Mouse (Mus musculus) heart, embryonic 16.5 days (tissue): ENCODE measurements around the gene Ankrd54. TPM values are rescaled to one million over a fixed set of nuclear protein-coding genes. Genes with fewer than 3 reads are reported as not detected.

ENCODE experiments used
- ATAC-seq: fragments of 200-750 bp; cut with Nextera tagmentation; replicated peaks from 2 replicates; pipeline ENCODE4 v1.8.0; 2017; ENCODE audit warnings: moderate number of reproducible peaks; ENCODE audit not compliant: insufficient read depth, low FRiP score; ENCODE audit errors: extremely low read depth
- H3K27ac ChIP-seq: fragments of 300-500 bp; sonication (generic); 2 replicates; pipeline ENCODE4 v1.5.1; 2014; ENCODE audit warnings: mild to moderate bottlenecking, low read length, control low read depth, moderate library complexity
- H3K27me3 ChIP-seq: fragments of 300-500 bp; sonication (generic); 2 replicates; pipeline ENCODE4 v1.6.1; 2014; ENCODE audit warnings: low read length, mixed read lengths; ENCODE audit not compliant: control insufficient read depth, insufficient read depth
- H3K36me3 ChIP-seq: fragments of 300-500 bp; sonication (generic); 2 replicates; pipeline ENCODE4 v1.6.1; 2014; ENCODE audit not compliant: control insufficient read depth, insufficient read depth
- H3K4me1 ChIP-seq: fragments of 300-500 bp; sonication (generic); 2 replicates; pipeline ENCODE4 v1.6.1; 2014; ENCODE audit warnings: low read length, mixed read lengths; ENCODE audit not compliant: control insufficient read depth, insufficient read depth
- H3K4me2 ChIP-seq: fragments of 300-500 bp; sonication (generic); 2 replicates; pipeline ENCODE4 v1.6.1; 2014; ENCODE audit warnings: low read depth, mild to moderate bottlenecking, control low read depth, low read length
- H3K4me3 ChIP-seq: fragments of 300-500 bp; sonication (generic); 2 replicates; pipeline ENCODE4 v1.5.1; 2014; ENCODE audit warnings: mild to moderate bottlenecking, control low read depth, low read length
- H3K9ac ChIP-seq: fragments of 300-500 bp; sonication (generic); 2 replicates; pipeline ENCODE4 v1.6.1; 2014; ENCODE audit warnings: low read length, control low read depth
- H3K9me3 ChIP-seq: fragments of 300-500 bp; sonication (generic); replicated peaks from 2 replicates; pipeline ENCODE4 v1.6.1; 2016; ENCODE audit warnings: low read length; ENCODE audit not compliant: control insufficient read depth
- WGBS: fragments of 180-500 bp; shearing (Covaris S2); extraction: QIAGEN DNeasy Blood & Tissue Kit; methylation state at CpG from one replicate; pipeline ENCODE4 v1.1.7; 2014; 5-methylcytosine and 5-hydroxymethylcytosine counted together
- polyA plus RNA-seq: library from polyadenylated mRNA; unstranded; fragments of >200 nt; fragmentation: Nextera tagmentation; extraction: Ambion mirVana; gene quantifications from 2 replicates; pipeline ENCODE4 v1.2.1, GENCODE M21; 2015

The Ankrd54 gene
- polyA plus RNA-seq, 1 experiment from 2014 or later: 28.5 TPM

GRCm38 (mm10) chr15:79103264-79103663, 40.6 kb upstream of the Ankrd54 start:
- no peaks in the 10 kb centered on the region for H3K27me3 ChIP-seq
- H3K36me3 ChIP-seq: no peaks in the 10 kb centered on the region
- H3K4me2 ChIP-seq: no peak overlapping the region
- H3K4me1 ChIP-seq: peaks cover 38% of the 10 kb centered on the region
- WGBS: 76% methylated on average over 10 of the region's 10 CpGs
- no peaks in the 10 kb centered on the region for H3K9me3 ChIP-seq
- H3K27ac ChIP-seq: no peak overlapping the region
- ATAC-seq: no peak
- no peak overlapping the region for H3K4me3 ChIP-seq
- H3K9ac ChIP-seq: no peak overlapping the region

- no peak overlapping the region for H3K27ac ChIP-seq
- no peak overlapping the region for H3K4me2 ChIP-seq
- H3K27me3 ChIP-seq: no peaks in the 10 kb centered on the region
- H3K4me1 ChIP-seq: peaks cover 51% of the 10 kb centered on the region
- no peak overlapping the region for H3K4me3 ChIP-seq
- H3K36me3 ChIP-seq: no peaks in the 10 kb centered on the region
- no peak for ATAC-seq
- no peak overlapping the region for H3K9ac ChIP-seq
- H3K9me3 ChIP-seq: no peaks in the 10 kb centered on the region
Measured at GRCm38 (mm10) chr15:79101531-79101930, 38.8 kb upstream of the Ankrd54 start.

DNA sequence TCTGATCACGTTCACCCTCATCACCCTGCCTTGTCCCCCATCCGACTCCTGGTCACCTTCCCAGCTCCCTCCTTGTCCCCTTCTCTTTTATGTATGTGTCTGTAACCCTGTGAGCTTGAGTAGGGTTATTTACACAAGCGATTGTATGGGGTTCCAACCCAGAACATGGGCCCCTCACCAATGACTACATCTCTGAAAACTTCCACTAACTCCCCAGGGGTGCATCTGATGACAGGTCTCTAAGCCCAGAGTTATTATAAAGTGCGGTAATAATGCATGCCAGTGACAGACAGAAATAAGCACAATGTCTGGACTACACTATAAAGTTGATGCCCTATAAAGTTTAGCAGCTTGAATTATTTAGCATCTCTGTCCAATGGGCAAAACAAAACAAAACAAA, 37.7 kb upstream of the Ankrd54 start:
- Histone ChIP-seq H3K27me3 (no peaks in the 10 kb centered on the region), H3K4me1 (peaks cover 54% of the 10 kb centered on the region), H3K9ac (no peak overlapping the region), H3K27ac (no peak overlapping the region), H3K4me3 (no peak overlapping the region), H3K4me2 (no peak overlapping the region), H3K36me3 (peaks cover under 1% of the 10 kb centered on the region; the same call in 1 of the 2 replicates), H3K9me3 (no peaks in the 10 kb centered on the region)
- WGBS: 69% methylated on average over 4 of the region's 4 CpGs
- ATAC-seq: no peak

- Histone ChIP-seq H3K4me2 (peak overlapping the region; percentile 21; the same call in 1 of the 2 replicates), H3K9me3 (no peaks in the 10 kb centered on the region), H3K36me3 (peaks cover 7% of the 10 kb centered on the region; the same call in 1 of the 2 replicates), H3K4me1 (peaks cover 54% of the 10 kb centered on the region), H3K4me3 (no peak overlapping the region), H3K27me3 (no peaks in the 10 kb centered on the region), H3K9ac (no peak overlapping the region), H3K27ac (peak overlapping the region; percentile 99)
- 48% methylated on average over 4 of the region's 4 CpGs for WGBS
- no peak for ATAC-seq
Measured at GRCm38 (mm10) chr15:79099456-79099855, 36.8 kb upstream of the Ankrd54 start.

DNA sequence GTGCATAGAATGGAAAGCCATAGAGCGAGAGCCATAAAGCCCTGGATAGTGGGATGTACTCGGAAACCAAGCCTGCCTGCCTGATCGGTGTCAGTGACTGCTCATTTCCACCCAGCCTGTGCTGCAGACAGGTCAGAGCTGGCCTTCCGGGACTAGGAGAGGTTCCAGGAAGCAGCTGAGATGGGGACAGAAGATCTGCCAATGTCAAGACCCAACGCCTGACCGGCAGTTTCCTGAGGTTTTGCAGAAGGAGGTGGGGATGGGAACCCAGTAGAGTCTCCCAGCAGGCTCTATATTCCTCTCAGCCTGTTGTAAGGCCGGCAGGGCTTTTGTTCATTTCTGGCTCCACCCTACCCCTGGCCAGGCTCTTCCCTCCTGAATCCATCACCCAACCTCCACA, 36.2 kb upstream of the Ankrd54 start:
- Histone ChIP-seq H3K36me3 (peaks cover 12% of the 10 kb centered on the region; the same call in 1 of the 2 replicates), H3K27me3 (no peaks in the 10 kb centered on the region), H3K4me3 (no peak overlapping the region), H3K9ac (peak overlapping the region; percentile 68), H3K27ac (peak overlapping the region; percentile 99), H3K4me1 (peaks cover 54% of the 10 kb centered on the region), H3K9me3 (no peaks in the 10 kb centered on the region), H3K4me2 (no peak overlapping the region)
- no peak for ATAC-seq
- 32% methylated on average over 7 of the region's 7 CpGs for WGBS

GRCm38 (mm10) chr15:79098220-79098619, 35.5 kb upstream of the Ankrd54 start:
- Histone ChIP-seq H3K9me3 (no peaks in the 10 kb centered on the region), H3K4me1 (peaks cover 54% of the 10 kb centered on the region), H3K4me3 (no peak overlapping the region), H3K27ac (peak overlapping the region; percentile 99), H3K36me3 (peaks cover 12% of the 10 kb centered on the region; the same call in 1 of the 2 replicates), H3K27me3 (no peaks in the 10 kb centered on the region), H3K4me2 (no peak overlapping the region), H3K9ac (peak overlapping the region; percentile 68)
- no peak for ATAC-seq
- WGBS: 44% methylated on average over 5 of the region's 5 CpGs

DNA sequence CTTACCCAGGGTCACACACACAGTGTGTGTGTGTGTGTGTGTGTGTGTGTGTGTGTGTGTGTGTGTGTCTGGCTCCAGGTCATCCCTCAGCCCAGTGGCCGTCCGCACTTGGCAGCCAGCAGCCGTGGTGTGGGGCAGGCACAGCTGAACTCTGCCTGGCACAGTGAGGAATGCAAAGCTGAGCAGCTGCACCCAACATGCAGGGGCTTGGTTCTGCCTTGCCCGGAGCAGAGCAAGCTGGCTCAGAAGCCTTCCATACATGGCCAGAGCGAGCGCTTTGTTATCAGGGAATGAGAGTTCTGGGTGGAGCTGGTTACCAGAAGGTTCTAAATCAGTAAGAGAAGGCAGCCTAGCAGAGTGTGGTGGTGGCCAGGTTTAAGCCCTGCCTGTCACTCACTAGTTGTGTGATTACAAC, 34.9 kb upstream of the Ankrd54 start:
- 12% methylated on average over 6 of the region's 6 CpGs for WGBS
- Histone ChIP-seq H3K27ac (peak overlapping the region; percentile 99), H3K27me3 (no peaks in the 10 kb centered on the region), H3K4me1 (peaks cover 54% of the 10 kb centered on the region), H3K36me3 (peaks cover 15% of the 10 kb centered on the region; the same call in 1 of the 2 replicates), H3K4me3 (no peak overlapping the region), H3K9me3 (no peaks in the 10 kb centered on the region), H3K4me2 (peak overlapping the region; percentile 53), H3K9ac (peak overlapping the region; percentile 68)
- peak; percentile 91 for ATAC-seq

DNA sequence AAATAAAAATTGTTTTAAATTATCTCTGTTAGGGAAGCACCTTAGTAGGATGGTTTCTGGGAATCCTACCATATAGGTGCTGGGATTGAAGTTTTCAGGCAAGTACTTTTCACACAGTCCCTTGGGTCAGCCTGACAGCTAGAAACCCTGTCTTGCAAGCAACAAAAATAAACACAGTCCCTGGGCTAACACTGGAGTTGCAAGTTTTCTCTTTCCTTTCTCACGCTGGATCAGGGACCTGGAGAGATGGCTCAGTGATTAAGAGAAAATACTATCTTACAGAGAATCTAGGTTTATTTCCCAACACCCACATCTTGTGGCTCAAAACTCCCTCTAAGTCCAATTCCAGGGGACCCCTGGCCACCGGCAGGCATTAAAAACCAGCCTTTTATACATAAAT, 34.4 kb upstream of the Ankrd54 start:
- Histone ChIP-seq H3K36me3 (peaks cover 18% of the 10 kb centered on the region; the same call in 1 of the 2 replicates), H3K4me1 (peaks cover 54% of the 10 kb centered on the region), H3K4me3 (no peak overlapping the region), H3K9ac (peak overlapping the region; percentile 68), H3K27me3 (no peaks in the 10 kb centered on the region), H3K27ac (peak overlapping the region; percentile 99), H3K9me3 (no peaks in the 10 kb centered on the region), H3K4me2 (peak overlapping the region; percentile 53)
- WGBS: 11% methylated on average over 2 of the region's 2 CpGs
- peak; percentile 22; the same call in 1 of the 2 replicates for ATAC-seq

- Histone ChIP-seq H3K4me2 (no peak overlapping the region), H3K27ac (peak overlapping the region; percentile 99), H3K4me1 (peaks cover 53% of the 10 kb centered on the region), H3K9ac (peak overlapping the region; percentile 68), H3K9me3 (no peaks in the 10 kb centered on the region), H3K27me3 (no peaks in the 10 kb centered on the region), H3K36me3 (peaks cover 24% of the 10 kb centered on the region), H3K4me3 (no peak overlapping the region)
- no peak for ATAC-seq
- WGBS: 43% methylated on average over 3 of the region's 3 CpGs
Measured at GRCm38 (mm10) chr15:79096556-79096955, 33.9 kb upstream of the Ankrd54 start.
